Mouse (Mus musculus) hindbrain, embryonic 10.5 days (tissue): ENCODE data around the gene Rell1. TPM values are rescaled to one million over a fixed set of nuclear protein-coding genes. Genes with fewer than 3 reads are reported as not detected.

Experiments
- DNase-seq: peaks from one replicate; pipeline ENCODE4 v3.0.0-alpha.2; 2017; ENCODE audit warnings: low spot score
- H3K27ac ChIP-seq: fragments of 300-500 bp; sonication (generic); 2 replicates; pipeline ENCODE4 v1.5.1; 2016; ENCODE audit warnings: mild to moderate bottlenecking, moderate library complexity
- H3K27me3 ChIP-seq: fragments of 300-500 bp; sonication (generic); 2 replicates; pipeline ENCODE4 v1.6.1; 2016; ENCODE audit warnings: mild to moderate bottlenecking; ENCODE audit not compliant: poor library complexity, insufficient read depth, severe bottlenecking
- H3K36me3 ChIP-seq: fragments of 300-500 bp; sonication (generic); 2 replicates; pipeline ENCODE4 v1.6.1; 2016; ENCODE audit warnings: mild to moderate bottlenecking, moderate library complexity
- H3K4me1 ChIP-seq: fragments of 300-500 bp; sonication (generic); replicated peaks from 2 replicates; pipeline ENCODE4 v1.6.1; 2016; ENCODE audit warnings: mild to moderate bottlenecking
- H3K4me3 ChIP-seq: fragments of 300-500 bp; sonication (generic); 2 replicates; pipeline ENCODE4 v1.5.1; 2016; ENCODE audit warnings: mild to moderate bottlenecking, moderate library complexity
- H3K9me3 ChIP-seq: fragments of 300-500 bp; sonication (generic); 2 replicates; pipeline ENCODE4 v1.6.1; 2016; ENCODE audit warnings: mild to moderate bottlenecking, moderate library complexity
- WGBS: fragments of 180-500 bp; shearing (Covaris S2); methylation state at CpG from one replicate; pipeline ENCODE4 v1.1.7; 2016; 5-methylcytosine and 5-hydroxymethylcytosine counted together
- polyA plus RNA-seq: library from polyadenylated mRNA; unstranded; fragments of >200 nt; fragmentation: Nextera tagmentation; extraction: Ambion mirVana; gene quantifications from 2 replicates; pipeline ENCODE4 v1.2.1, GENCODE M21; 2016

Rell1 gene
- 11.5 and 15.1 TPM in 2 replicates for polyA plus RNA-seq

GRCm38 (mm10) chr5:63968443-63969415 is at the start of gene Rell1:
Rell1 (minus strand) TSS chr5:63968897.
- 0 out of 2 replicates have a peak, but pooled peaks cover 2% of the 10 kb centered on the region for H3K27me3 ChIP-seq
- peak within 1 kb of the TSS; percentile 92 for H3K27ac ChIP-seq
- H3K36me3 ChIP-seq: 0 out of 2 replicates have a peak, but pooled peaks cover 4% of the 10 kb centered on the region
- 1% methylated on average over 85 of the region's 85 CpGs for WGBS
- no peaks in the 10 kb centered on the region for H3K9me3 ChIP-seq
- peak within 1 kb of the TSS; percentile 80 for H3K4me3 ChIP-seq
- peaks cover 50% of the 10 kb centered on the region for H3K4me1 ChIP-seq
- peak; percentile 100 for DNase-seq

GRCm38 (mm10) chr5:64012596-64013366 is 44.1 kb upstream of the Rell1 start:
- H3K9me3 ChIP-seq: no peaks in the 10 kb centered on the region
- 73% methylated on average over 13 of the region's 13 CpGs for WGBS
- no peak overlapping the region for H3K27ac ChIP-seq
- peak; percentile 5 for DNase-seq
- H3K36me3 ChIP-seq: no peaks in the 10 kb centered on the region
- no peaks in the 10 kb centered on the region for H3K27me3 ChIP-seq
- no peak overlapping the region for H3K4me3 ChIP-seq
- no peaks in the 10 kb centered on the region for H3K4me1 ChIP-seq

GRCm38 (mm10) chr5:64006548-64006947 is 37.9 kb upstream of the Rell1 start:
- Histone ChIP-seq H3K27ac (no peak overlapping the region), H3K36me3 (no peaks in the 10 kb centered on the region), H3K9me3 (peaks cover 6% of the 10 kb centered on the region; the same call in 1 of the 2 replicates), H3K4me1 (no peaks in the 10 kb centered on the region), H3K4me3 (no peak overlapping the region), H3K27me3 (no peaks in the 10 kb centered on the region)
- no peak for DNase-seq
- WGBS: 83% methylated on average over 4 of the region's 4 CpGs

- Histone ChIP-seq H3K4me1 (no peaks in the 10 kb centered on the region), H3K27ac (no peak overlapping the region), H3K27me3 (no peaks in the 10 kb centered on the region), H3K4me3 (no peak overlapping the region), H3K36me3 (no peaks in the 10 kb centered on the region), H3K9me3 (peaks cover 6% of the 10 kb centered on the region; the same call in 1 of the 2 replicates)
- no peak for DNase-seq
- 92% methylated on average over 8 of the region's 8 CpGs for WGBS
These were observed 34.6 kb upstream of the Rell1 start for GRCm38 (mm10) chr5:64003302-64003701.

- Histone ChIP-seq H3K27me3 (no peaks in the 10 kb centered on the region), H3K36me3 (no peaks in the 10 kb centered on the region), H3K27ac (no peak overlapping the region), H3K4me3 (no peak overlapping the region), H3K9me3 (no peaks in the 10 kb centered on the region), H3K4me1 (peaks cover 5% of the 10 kb centered on the region)
- no peak for DNase-seq
- WGBS: 28% methylated on average over 3 of the region's 3 CpGs
These were observed 25.2 kb upstream of the Rell1 start for GRCm38 (mm10) chr5:63993865-63994264.

- no peak overlapping the region for H3K4me3 ChIP-seq
- 93% methylated on average over 3 of the region's 3 CpGs for WGBS
- DNase-seq: no peak
These were observed 22.0 kb upstream of the Rell1 start for GRCm38 (mm10) chr5:63990675-63991074.

GRCm38 (mm10) chr5:63986337-63986736 is 17.6 kb upstream of the Rell1 start:
- H3K36me3 ChIP-seq: no peaks in the 10 kb centered on the region
- H3K27ac ChIP-seq: no peak overlapping the region
- no peak overlapping the region for H3K4me3 ChIP-seq
- no peaks in the 10 kb centered on the region for H3K9me3 ChIP-seq
- no peaks in the 10 kb centered on the region for H3K4me1 ChIP-seq
- WGBS: 89% methylated on average over 6 of the region's 6 CpGs
- no peaks in the 10 kb centered on the region for H3K27me3 ChIP-seq
- no peak for DNase-seq

More at GRCm38 (mm10) chr5:63990675-63991074, 22.0 kb upstream of the Rell1 start:
- no peak overlapping the region for H3K27ac ChIP-seq
- H3K27me3 ChIP-seq: no peaks in the 10 kb centered on the region
- H3K4me1 ChIP-seq: peaks cover 5% of the 10 kb centered on the region
- no peaks in the 10 kb centered on the region for H3K36me3 ChIP-seq
- H3K9me3 ChIP-seq: no peaks in the 10 kb centered on the region

GRCm38 (mm10) chr5:63982296-63982695 is 13.6 kb upstream of the Rell1 start:
- H3K27me3 ChIP-seq: no peaks in the 10 kb centered on the region
- H3K4me3 ChIP-seq: no peak overlapping the region
- no peaks in the 10 kb centered on the region for H3K36me3 ChIP-seq
- no peaks in the 10 kb centered on the region for H3K9me3 ChIP-seq
- 90% methylated on average over 11 of the region's 11 CpGs for WGBS
- H3K4me1 ChIP-seq: no peaks in the 10 kb centered on the region
- no peak overlapping the region for H3K27ac ChIP-seq
- no peak for DNase-seq

GRCm38 (mm10) chr5:63970991-63971390 is 2.3 kb upstream of the Rell1 start:
- Histone ChIP-seq H3K27ac (peak overlapping the region; percentile 92; the same call in 1 of the 2 replicates), H3K4me3 (no peak overlapping the region), H3K27me3 (0 out of 2 replicates have a peak, but pooled peaks cover 2% of the 10 kb centered on the region), H3K36me3 (no peaks in the 10 kb centered on the region), H3K9me3 (no peaks in the 10 kb centered on the region), H3K4me1 (peaks cover 55% of the 10 kb centered on the region)
- 39% methylated on average over 2 of the region's 2 CpGs for WGBS
- peak; percentile 36 for DNase-seq

GRCm38 (mm10) chr5:63970281-63970732 is 1.6 kb upstream of the Rell1 start:
- WGBS: 9% methylated on average over 7 of the region's 7 CpGs
- peaks cover 52% of the 10 kb centered on the region for H3K4me1 ChIP-seq
- no peaks in the 10 kb centered on the region for H3K9me3 ChIP-seq
- 0 out of 2 replicates have a peak, but pooled peaks cover 2% of the 10 kb centered on the region for H3K27me3 ChIP-seq
- H3K27ac ChIP-seq: peak overlapping the region; percentile 92
- no peaks in the 10 kb centered on the region for H3K36me3 ChIP-seq
- DNase-seq: peak; percentile 36
- H3K4me3 ChIP-seq: peak overlapping the region; percentile 20; the same call in 1 of the 2 replicates

- Histone ChIP-seq H3K9me3 (no peaks in the 10 kb centered on the region), H3K27ac (peak overlapping the region; percentile 92), H3K36me3 (0 out of 2 replicates have a peak, but pooled peaks cover 4% of the 10 kb centered on the region), H3K4me1 (peaks cover 51% of the 10 kb centered on the region), H3K4me3 (peak overlapping the region; percentile 80), H3K27me3 (0 out of 2 replicates have a peak, but pooled peaks cover 2% of the 10 kb centered on the region)
- WGBS: 30% methylated on average over 5 of the region's 5 CpGs
- peak; percentile 30 for DNase-seq
These were observed 897 bp upstream of the Rell1 start for GRCm38 (mm10) chr5:63969476-63970112.

GRCm38 (mm10) chr5:63967591-63968141 is 1.0 kb downstream of the Rell1 start:
- Histone ChIP-seq H3K36me3 (0 out of 2 replicates have a peak, but pooled peaks cover 4% of the 10 kb centered on the region), H3K4me1 (peaks cover 52% of the 10 kb centered on the region), H3K27ac (peak overlapping the region; percentile 92), H3K9me3 (no peaks in the 10 kb centered on the region), H3K4me3 (peak overlapping the region; percentile 80), H3K27me3 (0 out of 2 replicates have a peak, but pooled peaks cover 2% of the 10 kb centered on the region)
- peak; percentile 15 for DNase-seq
- 5% methylated on average over 12 of the region's 12 CpGs for WGBS
